Mouse (Mus musculus) liver, embryonic 14.5 days (tissue): ENCODE results near the gene Msmo1.

Experiments used
- CTCF ChIP-seq: IDR thresholded peaks from 2 replicates; pipeline ENCODE4 v1.5.1; 2016; ENCODE audit warnings: antibody characterized with exemption, low read depth, control low read depth
- EP300 ChIP-seq: IDR thresholded peaks from 2 replicates; pipeline ENCODE4 v1.6.1; 2016; ENCODE audit warnings: antibody characterized with exemption, low read depth

DNA sequence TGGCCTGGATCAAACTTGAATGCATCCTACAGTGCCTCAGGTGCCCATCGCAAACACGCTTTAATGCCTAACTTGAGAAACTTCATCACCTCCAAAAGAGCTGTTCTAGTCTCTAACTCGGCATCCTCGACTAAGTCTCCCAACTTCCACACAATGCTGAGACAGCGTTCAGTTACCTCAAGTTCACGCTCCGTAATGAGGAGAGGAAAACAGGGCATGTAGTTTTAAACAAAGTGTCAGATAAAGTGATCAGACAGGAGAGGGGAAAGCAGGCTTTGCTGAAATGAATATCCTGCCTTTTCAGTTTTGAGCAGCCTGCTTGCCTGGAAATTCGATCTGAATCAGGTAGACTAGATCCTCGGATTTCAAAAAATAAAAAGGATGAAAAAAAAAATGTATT, 996 bp downstream of the Msmo1 start:
- TF ChIP-seq EP300 (no peak), CTCF (no peak)
